Mouse (Mus musculus): ENCODE data around the gene Sh3d21.
A peak's percentile ranks its signal among the peaks of the same experiment; 100 is the strongest.

Gene Sh3d21

GRCm38 (mm10) chr4:126109613-126110373 lies 53.5 kb downstream of the Sh3d21 start:
- DNase-seq (ENCODE audit: low read depth, low spot score) = no peak

GRCm38 (mm10) chr4:126108061-126108740 lies 55.1 kb downstream of the Sh3d21 start:
- DNase-seq (ENCODE audit: low read depth, low spot score) = peak; percentile 57

GRCm38 (mm10) chr4:126105131-126105783 lies 58.0 kb downstream of the Sh3d21 start:
- DNase-seq (ENCODE audit: low read depth, low spot score) = no peak

GRCm38 (mm10) chr4:126104261-126105075 lies 58.8 kb downstream of the Sh3d21 start:
- no peak for DNase-seq (ENCODE audit: low read depth, low spot score)

GRCm38 (mm10) chr4:126103590-126104068 lies 59.7 kb downstream of the Sh3d21 start, which contains the start of gene Stk40:
Gene Stk40 (plus strand): TSS chr4:126103957.
- peak; percentile 97 for DNase-seq (ENCODE audit: low read depth, low spot score)

- DNase-seq (ENCODE audit: low read depth, low spot score) = peak; percentile 67
Measured at GRCm38 (mm10) chr4:126103057-126103581, 60.2 kb downstream of the Sh3d21 start.

GRCm38 (mm10) chr4:126102061-126102841 lies 61.0 kb downstream of the Sh3d21 start:
- no peak for DNase-seq (ENCODE audit: low read depth, low spot score)

- DNase-seq (ENCODE audit: low read depth, low spot score) = no peak
Measured at GRCm38 (mm10) chr4:126100764-126101163, 62.5 kb downstream of the Sh3d21 start.

All from retina, postnatal 7 days (tissue).